Mouse (Mus musculus): Measurements from ENCODE around the gene Gnl1.
"Not testable (repeated sequence)": the region's sequence is repeated elsewhere in the genome, so short reads cannot be mapped to it uniquely, and the experiment has no call there.

Gnl1 gene

GRCm38 (mm10) chr17:35979401-35980362 is at the start of gene Gnl1, which contains the start of gene Prr3:
Gnl1 (plus strand) TSS chr17:35979851.
Prr3 (minus strand) TSS chr17:35980236.
- in situ Hi-C loops (cut with MboI, MseI) = no loop called here

- in situ Hi-C loops (cut with MboI, MseI) = loop anchor here in 1 of 2 experiments (10.0 kb wide), 1 partner anchor 134 kb away; no protein-coding TSS in a partner anchor
These were observed 49.0 kb upstream of the Gnl1 start for GRCm38 (mm10) chr17:35930627-35931026.

GRCm38 (mm10) chr17:35932608-35933007 is 47.0 kb upstream of the Gnl1 start:
- in situ Hi-C loops (cut with MboI, MseI) = loop anchor here in 1 of 2 experiments (10.0 kb wide), 1 partner anchor 132 kb away; no protein-coding TSS in a partner anchor

GRCm38 (mm10) chr17:35935763-35936162 is 43.9 kb upstream of the Gnl1 start:
- in situ Hi-C loops (cut with MboI, MseI) = loop anchor here (5.0 to 10.0 kb wide), 2 partner anchors 129 to 177 kb away; no protein-coding TSS in a partner anchor

GRCm38 (mm10) chr17:35937700-35938348 is 41.8 kb upstream of the Gnl1 start:
- in situ Hi-C loops (cut with MboI, MseI) = loop anchor here (5.0 to 10.0 kb wide), 2 partner anchors 127 to 174 kb away; no protein-coding TSS in a partner anchor

GRCm38 (mm10) chr17:35939108-35939507 is 40.5 kb upstream of the Gnl1 start:
- in situ Hi-C loops (cut with MboI, MseI) = loop anchor here (5.0 to 10.0 kb wide), 2 partner anchors 126 to 173 kb away; no protein-coding TSS in a partner anchor

- in situ Hi-C loops (cut with MboI, MseI) = loop anchor here (5.0 to 10.0 kb wide), 2 partner anchors 125 to 172 kb away; no protein-coding TSS in a partner anchor
These were observed 39.7 kb upstream of the Gnl1 start for GRCm38 (mm10) chr17:35939941-35940340.

- in situ Hi-C loops (cut with MboI, MseI) = not testable (repeated sequence)
These were observed 28.7 kb upstream of the Gnl1 start for GRCm38 (mm10) chr17:35950946-35951345.

GRCm38 (mm10) chr17:35952559-35952958 is 27.1 kb upstream of the Gnl1 start:
- in situ Hi-C loops (cut with MboI, MseI) = not testable (repeated sequence)

- in situ Hi-C loops (cut with MboI, MseI) = no loop called here
These were observed 25.0 kb upstream of the Gnl1 start for GRCm38 (mm10) chr17:35954665-35955064.

- in situ Hi-C loops (cut with MboI, MseI) = no loop called here
These were observed 21.0 kb upstream of the Gnl1 start for GRCm38 (mm10) chr17:35958533-35959223.

- in situ Hi-C loops (cut with MboI, MseI) = no loop called here
These were observed 16.4 kb upstream of the Gnl1 start for GRCm38 (mm10) chr17:35963279-35963678.

GRCm38 (mm10) chr17:35967621-35968020 is 12.0 kb upstream of the Gnl1 start:
- in situ Hi-C loops (cut with MboI, MseI) = loop anchor here in 1 of 2 experiments (5.0 kb wide), 2 partner anchors 40 to 140 kb away; no protein-coding TSS in a partner anchor

- in situ Hi-C loops (cut with MboI, MseI) = loop anchor here in 1 of 2 experiments (5.0 kb wide), 2 partner anchors 42 to 142 kb away; no protein-coding TSS in a partner anchor
These were observed 9.9 kb upstream of the Gnl1 start, which contains the start of gene Abcf1 for GRCm38 (mm10) chr17:35969418-35970389. Abcf1 (minus strand) TSS chr17:35969761.

GRCm38 (mm10) chr17:35972131-35972530 is 7.5 kb upstream of the Gnl1 start:
- in situ Hi-C loops (cut with MboI, MseI) = no loop called here

- in situ Hi-C loops (cut with MboI, MseI) = no loop called here
These were observed 745 bp upstream of the Gnl1 start for GRCm38 (mm10) chr17:35978811-35979400.

- in situ Hi-C loops (cut with MboI, MseI) = no loop called here
These were observed 708 bp downstream of the Gnl1 start for GRCm38 (mm10) chr17:35980363-35980754.

- in situ Hi-C loops (cut with MboI, MseI) = no loop called here
These were observed 2.1 kb downstream of the Gnl1 start for GRCm38 (mm10) chr17:35981776-35982175.

GRCm38 (mm10) chr17:35991781-35992180 is 12.1 kb downstream of the Gnl1 start:
- in situ Hi-C loops (cut with MboI, MseI) = no loop called here
